Mouse (Mus musculus): ENCODE data around the gene Necab3. TPM values are rescaled to one million over a fixed set of nuclear protein-coding genes. Genes with fewer than 3 reads are reported as not detected.
A peak's percentile ranks its signal among the peaks of the same experiment; 100 is the strongest.

The Necab3 gene
- polyA plus RNA-seq, 1 experiment from 2014 or later = 2.8 TPM

GRCm38 (mm10) chr2:154576876-154577743 lies 18.4 kb upstream of the Necab3 start:
- Histone ChIP-seq H3K9ac (replicated peaks; ENCODE audit: low read length) (no peak overlapping the region), H3K4me1 (ENCODE audit: insufficient read depth, low read length) (peaks cover 5% of the 10 kb centered on the region; the same call in 1 of the 2 replicates), H3K27me3 (ENCODE audit: insufficient read depth, low read length) (no peaks in the 10 kb centered on the region), H3K27ac (ENCODE audit: low read length) (no peak overlapping the region), H3K4me2 (replicated peaks; ENCODE audit: low read depth, low read length) (no peak overlapping the region), H3K9me3 (ENCODE audit: low read length) (no peaks in the 10 kb centered on the region), H3K4me3 (ENCODE audit: low read length) (no peak overlapping the region), H3K36me3 (ENCODE audit: insufficient read depth, low read length) (no peaks in the 10 kb centered on the region)
- 54% methylated on average over 12 of the region's 12 CpGs for WGBS
- no peak; the same call in 1 of the 2 replicates for ATAC-seq (ENCODE audit: low FRiP score, low TSS enrichment)

DNA sequence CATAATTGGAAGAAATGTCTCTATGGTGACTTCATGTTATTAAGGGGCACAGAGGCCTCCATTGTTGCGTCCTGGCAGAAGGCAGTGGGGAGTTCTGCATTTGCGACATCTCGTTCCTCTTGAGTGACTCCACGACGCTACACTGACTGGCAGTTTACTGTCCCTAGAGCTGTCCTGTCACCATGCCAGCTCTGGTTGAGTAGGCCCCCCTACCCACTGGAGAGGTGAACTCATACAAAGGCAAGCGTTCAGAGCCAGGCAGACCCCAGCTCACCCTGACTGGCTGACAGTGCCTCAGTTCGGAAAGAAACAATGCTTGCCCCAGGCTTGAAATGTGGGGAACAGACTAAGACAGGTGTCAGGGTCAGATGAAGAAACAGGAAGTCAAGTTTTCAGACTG lies 15.6 kb upstream of the Necab3 start:
- no peak overlapping the region for H3K27ac ChIP-seq (ENCODE audit: low read length)
- 57% methylated on average over 7 of the region's 7 CpGs for WGBS
- ATAC-seq (ENCODE audit: low FRiP score, low TSS enrichment) = no peak
- H3K27me3 ChIP-seq (ENCODE audit: insufficient read depth, low read length) = no peaks in the 10 kb centered on the region
- no peaks in the 10 kb centered on the region for H3K9me3 ChIP-seq (ENCODE audit: low read length)
- no peak overlapping the region for H3K4me2 ChIP-seq (replicated peaks; ENCODE audit: low read depth, low read length)
- peaks cover 16% of the 10 kb centered on the region for H3K4me1 ChIP-seq (ENCODE audit: insufficient read depth, low read length)
- no peak overlapping the region for H3K4me3 ChIP-seq (ENCODE audit: low read length)
- no peaks in the 10 kb centered on the region for H3K36me3 ChIP-seq (ENCODE audit: insufficient read depth, low read length)
- H3K9ac ChIP-seq (replicated peaks; ENCODE audit: low read length) = no peak overlapping the region

DNA sequence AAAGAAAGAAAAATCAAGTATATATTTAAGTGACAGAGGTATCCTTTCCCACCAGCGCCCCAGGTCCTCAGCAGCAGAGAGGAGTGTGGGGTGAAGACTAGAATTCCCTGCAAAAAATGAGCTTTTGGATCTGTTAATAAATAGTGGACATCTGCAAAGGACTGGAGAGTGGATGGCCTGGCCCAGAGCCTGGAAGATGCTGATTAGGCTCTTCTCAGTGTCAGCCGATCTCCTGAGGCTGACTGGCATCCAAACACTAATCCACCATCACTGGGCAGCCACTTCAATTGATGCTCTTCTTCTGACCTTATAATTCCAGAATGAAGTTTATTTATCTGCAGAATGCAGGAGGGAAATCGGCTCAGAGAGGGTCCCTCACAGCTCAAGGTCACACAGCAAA lies 14.3 kb upstream of the Necab3 start:
- no peak overlapping the region for H3K4me2 ChIP-seq (replicated peaks; ENCODE audit: low read depth, low read length)
- peaks cover 28% of the 10 kb centered on the region for H3K4me1 ChIP-seq (ENCODE audit: insufficient read depth, low read length)
- H3K36me3 ChIP-seq (ENCODE audit: insufficient read depth, low read length) = no peaks in the 10 kb centered on the region
- no peak for ATAC-seq (ENCODE audit: low FRiP score, low TSS enrichment)
- H3K4me3 ChIP-seq (ENCODE audit: low read length) = no peak overlapping the region
- H3K27me3 ChIP-seq (ENCODE audit: insufficient read depth, low read length) = no peaks in the 10 kb centered on the region
- 81% methylated on average over 3 of the region's 3 CpGs for WGBS
- no peak overlapping the region for H3K27ac ChIP-seq (ENCODE audit: low read length)
- no peaks in the 10 kb centered on the region for H3K9me3 ChIP-seq (ENCODE audit: low read length)
- no peak overlapping the region for H3K9ac ChIP-seq (replicated peaks; ENCODE audit: low read length)

DNA sequence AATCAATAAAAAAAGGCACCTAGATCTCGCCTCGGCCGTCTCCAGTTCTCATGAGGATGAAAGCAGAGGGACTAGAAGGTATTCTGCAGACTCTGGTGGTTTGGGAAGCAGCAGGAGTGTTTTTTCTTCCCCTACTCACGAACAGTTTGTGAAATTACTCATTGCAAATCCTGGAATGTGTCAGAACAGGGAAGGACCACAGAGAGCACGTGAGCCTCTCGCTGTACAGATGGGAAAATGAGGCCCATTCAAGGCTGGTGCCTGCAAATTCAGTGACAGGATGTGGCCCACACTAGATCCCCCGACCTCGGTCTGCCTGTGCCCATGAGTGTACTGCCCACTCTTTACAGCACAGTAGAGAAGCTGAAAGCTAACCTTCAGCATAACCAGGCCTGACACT lies 13.3 kb upstream of the Necab3 start:
- no peak overlapping the region for H3K27ac ChIP-seq (ENCODE audit: low read length)
- WGBS = 76% methylated on average over 8 of the region's 8 CpGs
- no peak overlapping the region for H3K4me2 ChIP-seq (replicated peaks; ENCODE audit: low read depth, low read length)
- no peak for ATAC-seq (ENCODE audit: low FRiP score, low TSS enrichment)
- H3K9me3 ChIP-seq (ENCODE audit: low read length) = no peaks in the 10 kb centered on the region
- no peaks in the 10 kb centered on the region for H3K36me3 ChIP-seq (ENCODE audit: insufficient read depth, low read length)
- no peak overlapping the region for H3K4me3 ChIP-seq (ENCODE audit: low read length)
- H3K27me3 ChIP-seq (ENCODE audit: insufficient read depth, low read length) = no peaks in the 10 kb centered on the region
- peaks cover 33% of the 10 kb centered on the region for H3K4me1 ChIP-seq (ENCODE audit: insufficient read depth, low read length)
- no peak overlapping the region for H3K9ac ChIP-seq (replicated peaks; ENCODE audit: low read length)

DNA sequence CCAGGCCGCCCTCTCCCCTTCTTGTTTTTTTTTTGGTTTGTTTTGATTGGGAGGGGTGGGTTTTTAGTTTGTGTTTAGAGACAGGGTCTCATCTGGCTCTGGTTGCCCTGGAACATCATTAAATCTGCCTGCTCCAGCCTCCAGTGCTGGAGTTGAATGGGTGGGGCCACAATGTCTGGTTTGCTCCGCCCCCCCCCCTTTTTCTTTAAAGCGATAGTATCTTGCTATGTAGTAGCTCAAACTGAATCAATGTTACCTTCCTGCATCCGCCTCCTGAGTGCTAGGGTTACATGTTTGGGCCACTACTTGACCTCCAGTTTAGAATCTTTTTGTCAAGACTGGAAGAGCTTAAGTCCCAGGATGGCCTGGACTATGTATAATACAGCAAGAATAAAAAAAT lies 12.6 kb upstream of the Necab3 start:
- Histone ChIP-seq H3K4me1 (ENCODE audit: insufficient read depth, low read length) (peaks cover 37% of the 10 kb centered on the region), H3K9me3 (ENCODE audit: low read length) (no peaks in the 10 kb centered on the region)
- no peak for ATAC-seq (ENCODE audit: low FRiP score, low TSS enrichment)

GRCm38 (mm10) chr2:154570666-154571065 lies 12.0 kb upstream of the Necab3 start:
- H3K27ac ChIP-seq (ENCODE audit: low read length) = peak overlapping the region; percentile 78; the same call in 1 of the 2 replicates
- peaks cover 39% of the 10 kb centered on the region for H3K4me1 ChIP-seq (ENCODE audit: insufficient read depth, low read length)
- H3K9ac ChIP-seq (replicated peaks; ENCODE audit: low read length) = no peak overlapping the region
- H3K4me2 ChIP-seq (replicated peaks; ENCODE audit: low read depth, low read length) = peak overlapping the region; percentile 69
- no peak for ATAC-seq (ENCODE audit: low FRiP score, low TSS enrichment)
- no peaks in the 10 kb centered on the region for H3K36me3 ChIP-seq (ENCODE audit: insufficient read depth, low read length)
- 69% methylated on average over 4 of the region's 4 CpGs for WGBS
- no peaks in the 10 kb centered on the region for H3K9me3 ChIP-seq (ENCODE audit: low read length)
- peak overlapping the region; percentile 72; the same call in 1 of the 2 replicates for H3K4me3 ChIP-seq (ENCODE audit: low read length)
- no peaks in the 10 kb centered on the region for H3K27me3 ChIP-seq (ENCODE audit: insufficient read depth, low read length)

More for the DNA sequence above, 12.6 kb upstream of the Necab3 start:
- H3K9ac ChIP-seq (replicated peaks; ENCODE audit: low read length) = no peak overlapping the region; the same call in 1 of the 2 replicates
- no peaks in the 10 kb centered on the region for H3K27me3 ChIP-seq (ENCODE audit: insufficient read depth, low read length)
- no peak overlapping the region for H3K4me2 ChIP-seq (replicated peaks; ENCODE audit: low read depth, low read length)
- no peak overlapping the region for H3K27ac ChIP-seq (ENCODE audit: low read length)
- H3K4me3 ChIP-seq (ENCODE audit: low read length) = no peak overlapping the region
- WGBS = 82% methylated on average over 4 of the region's 4 CpGs
- no peaks in the 10 kb centered on the region for H3K36me3 ChIP-seq (ENCODE audit: insufficient read depth, low read length)

GRCm38 (mm10) chr2:154569836-154570286 lies 11.2 kb upstream of the Necab3 start, which contains the start of gene E2f1:
E2f1 (minus strand) TSS chr2:154569892.
- Histone ChIP-seq H3K4me2 (replicated peaks; ENCODE audit: low read depth, low read length) (peak within 1 kb of the TSS; percentile 69), H3K4me3 (ENCODE audit: low read length) (peak within 1 kb of the TSS; percentile 72), H3K27ac (ENCODE audit: low read length) (peak within 1 kb of the TSS; percentile 81), H3K9ac (replicated peaks; ENCODE audit: low read length) (peak within 1 kb of the TSS; percentile 72), H3K9me3 (ENCODE audit: low read length) (no peaks in the 10 kb centered on the region), H3K27me3 (ENCODE audit: insufficient read depth, low read length) (no peaks in the 10 kb centered on the region), H3K4me1 (ENCODE audit: insufficient read depth, low read length) (peaks cover 39% of the 10 kb centered on the region), H3K36me3 (ENCODE audit: insufficient read depth, low read length) (no peaks in the 10 kb centered on the region)
- peak; percentile 98 for ATAC-seq (ENCODE audit: low FRiP score, low TSS enrichment)
- under 1% methylated on average over 27 of the region's 44 CpGs for WGBS

- Histone ChIP-seq H3K36me3 (ENCODE audit: insufficient read depth, low read length) (peaks cover under 1% of the 10 kb centered on the region; the same call in 1 of the 2 replicates), H3K4me2 (replicated peaks; ENCODE audit: low read depth, low read length) (peak overlapping the region; percentile 69), H3K27me3 (ENCODE audit: insufficient read depth, low read length) (no peaks in the 10 kb centered on the region), H3K4me1 (ENCODE audit: insufficient read depth, low read length) (peaks cover 39% of the 10 kb centered on the region), H3K4me3 (ENCODE audit: low read length) (peak overlapping the region; percentile 72), H3K9ac (replicated peaks; ENCODE audit: low read length) (peak overlapping the region; percentile 72), H3K9me3 (ENCODE audit: low read length) (no peaks in the 10 kb centered on the region), H3K27ac (ENCODE audit: low read length) (peak overlapping the region; percentile 81)
- peak; percentile 85 for ATAC-seq (ENCODE audit: low FRiP score, low TSS enrichment)
- WGBS = under 1% methylated on average over 56 of the region's 70 CpGs
Measured at GRCm38 (mm10) chr2:154569071-154569748, 10.5 kb upstream of the Necab3 start.

DNA sequence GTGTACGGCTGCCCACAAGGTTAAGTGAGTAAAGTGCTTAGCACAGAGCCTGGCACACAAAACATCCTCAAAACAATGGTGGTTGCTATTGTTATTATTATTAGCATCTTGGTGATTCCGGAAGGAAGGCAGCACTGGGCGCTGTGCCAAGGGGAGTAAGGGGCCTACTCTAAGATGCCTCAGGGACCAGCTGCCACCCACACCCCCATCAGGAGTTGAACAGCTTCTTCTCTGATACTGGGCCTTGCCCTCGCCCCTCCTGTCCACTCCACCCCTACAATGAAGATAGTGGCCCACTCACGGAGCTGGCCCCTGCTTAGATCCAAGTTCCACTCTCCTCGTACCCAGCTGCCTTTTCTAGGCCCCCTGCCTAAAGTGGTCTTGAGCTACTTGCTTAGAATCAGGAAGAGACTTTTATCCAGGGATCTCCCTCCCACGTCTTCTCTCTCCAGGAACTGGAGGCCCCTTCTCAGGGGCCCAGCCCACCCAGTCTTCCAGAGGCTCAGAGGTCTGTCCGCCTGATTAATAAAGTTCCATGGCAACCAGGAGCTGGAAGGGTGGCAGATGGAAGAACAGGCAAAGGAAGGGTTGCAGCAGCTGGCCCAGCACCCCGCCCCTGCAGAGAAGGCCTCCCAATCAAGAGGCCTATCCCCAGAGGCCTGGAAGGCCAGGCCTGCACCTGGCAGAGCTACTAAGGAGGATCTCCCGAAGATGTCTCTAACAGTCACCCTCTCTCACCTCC lies 9.8 kb upstream of the Necab3 start:
- no peaks in the 10 kb centered on the region for H3K9me3 ChIP-seq (ENCODE audit: low read length)
- H3K9ac ChIP-seq (replicated peaks; ENCODE audit: low read length) = peak overlapping the region; percentile 72
- peak overlapping the region; percentile 69 for H3K4me2 ChIP-seq (replicated peaks; ENCODE audit: low read depth, low read length)
- peaks cover 39% of the 10 kb centered on the region for H3K4me1 ChIP-seq (ENCODE audit: insufficient read depth, low read length)
- ATAC-seq (ENCODE audit: low FRiP score, low TSS enrichment) = peak; percentile 7; the same call in 1 of the 2 replicates
- peak overlapping the region; percentile 81 for H3K27ac ChIP-seq (ENCODE audit: low read length)
- no peaks in the 10 kb centered on the region for H3K27me3 ChIP-seq (ENCODE audit: insufficient read depth, low read length)
- H3K36me3 ChIP-seq (ENCODE audit: insufficient read depth, low read length) = peaks cover 8% of the 10 kb centered on the region; the same call in 1 of the 2 replicates
- 13% methylated on average over 10 of the region's 10 CpGs for WGBS
- H3K4me3 ChIP-seq (ENCODE audit: low read length) = peak overlapping the region; percentile 72

All from kidney, embryonic 16.5 days (tissue).